Mouse (Mus musculus) embryonic facial prominence, embryonic 14.5 days (tissue): ENCODE measurements at regions not wholly inside any gene's neighbourhood (a gene's known extent, or its start where the extent isn't known, plus 50 kb on each side); places are given as distances from the start of the nearest gene placed in this dataset.

Experiments used
- ATAC-seq: fragments of 200-750 bp; cut with Nextera tagmentation; 2 replicates; pipeline ENCODE4 v1.8.0; 2017; ENCODE audit warnings: low read depth, moderate number of reproducible peaks, moderate TSS enrichment
- DNase-seq: peaks from one replicate; pipeline ENCODE4 v3.0.0-alpha.2; 2015; ENCODE audit warnings: low spot score
- H3K27ac ChIP-seq: fragments of 300-500 bp; sonication (generic); replicated peaks from 2 replicates; pipeline ENCODE4 v1.5.1; 2014; ENCODE audit warnings: low read depth, mild to moderate bottlenecking, low read length, moderate library complexity
- H3K27me3 ChIP-seq: fragments of 300-500 bp; sonication (generic); replicated peaks from 2 replicates; pipeline ENCODE4 v1.6.1; 2014; ENCODE audit warnings: low read length; ENCODE audit not compliant: control insufficient read depth, insufficient read depth
- H3K36me3 ChIP-seq: fragments of 300-500 bp; sonication (generic); 2 replicates; pipeline ENCODE4 v1.6.1; 2014; ENCODE audit warnings: low read length, mixed read lengths; ENCODE audit not compliant: control insufficient read depth, insufficient read depth
- H3K4me1 ChIP-seq: fragments of 300-500 bp; sonication (generic); 2 replicates; pipeline ENCODE4 v1.6.1; 2014; ENCODE audit warnings: antibody characterized with exemption, low read length; ENCODE audit not compliant: control insufficient read depth, insufficient read depth
- H3K4me2 ChIP-seq: fragments of 300-500 bp; sonication (generic); 2 replicates; pipeline ENCODE4 v1.6.1; 2014; ENCODE audit warnings: low read depth, mild to moderate bottlenecking, low read length, moderate library complexity, mixed read lengths
- H3K4me3 ChIP-seq: fragments of 300-500 bp; sonication (generic); 2 replicates; pipeline ENCODE4 v1.5.1; 2014; ENCODE audit warnings: low read depth, mild to moderate bottlenecking, low read length
- H3K9ac ChIP-seq: fragments of 300-500 bp; sonication (generic); 2 replicates; pipeline ENCODE4 v1.6.1; 2014; ENCODE audit warnings: low read depth, mild to moderate bottlenecking, low read length, moderate library complexity, mixed read lengths
- H3K9me3 ChIP-seq: fragments of 300-500 bp; sonication (generic); 2 replicates; pipeline ENCODE4 v1.6.1; 2016; ENCODE audit warnings: low read length; ENCODE audit not compliant: control insufficient read depth
- WGBS: fragments of 180-500 bp; shearing (Covaris S2); extraction: QIAGEN DNeasy Blood & Tissue Kit; methylation state at CpG from one replicate; pipeline ENCODE4 v1.1.7; 2014; 5-methylcytosine and 5-hydroxymethylcytosine counted together

GRCm38 (mm10) chr12:12509164-12509937 lies 247.4 kb downstream of the Fam49a start:
- Histone ChIP-seq H3K36me3 (no peaks in the 10 kb centered on the region), H3K4me1 (no peaks in the 10 kb centered on the region), H3K27ac (no peak overlapping the region), H3K4me2 (no peak overlapping the region), H3K9me3 (no peaks in the 10 kb centered on the region), H3K4me3 (no peak overlapping the region), H3K27me3 (no peaks in the 10 kb centered on the region), H3K9ac (no peak overlapping the region)
- ATAC-seq, result no peak
- 46% methylated on average over 9 of the region's 9 CpGs for WGBS
- peak; percentile 68 for DNase-seq

GRCm38 (mm10) chr12:12508487-12509125 lies 246.7 kb downstream of the Fam49a start:
- Histone ChIP-seq H3K4me2 (no peak overlapping the region), H3K9me3 (no peaks in the 10 kb centered on the region), H3K4me1 (no peaks in the 10 kb centered on the region), H3K4me3 (no peak overlapping the region), H3K27ac (no peak overlapping the region), H3K27me3 (no peaks in the 10 kb centered on the region), H3K9ac (no peak overlapping the region), H3K36me3 (no peaks in the 10 kb centered on the region)
- DNase-seq (no peak), ATAC-seq (no peak)
- whole genome bisulfite sequencing, result 74% methylated on average over 9 of the region's 9 CpGs

- DNase-seq (no peak), ATAC-seq (no peak)
- H3K4me2 ChIP-seq, result no peak overlapping the region
- no peaks in the 10 kb centered on the region for H3K4me1 ChIP-seq
- no peaks in the 10 kb centered on the region for H3K9me3 ChIP-seq
- 94% methylated on average over 3 of the region's 3 CpGs for WGBS
- no peak overlapping the region for H3K4me3 ChIP-seq
- H3K27me3 ChIP-seq, result no peaks in the 10 kb centered on the region
- no peak overlapping the region for H3K27ac ChIP-seq
- no peak overlapping the region for H3K9ac ChIP-seq
- H3K36me3 ChIP-seq, result no peaks in the 10 kb centered on the region
Measured at GRCm38 (mm10) chr12:12506671-12507070, 244.7 kb downstream of the Fam49a start.

GRCm38 (mm10) chr12:12505590-12505989 lies 243.7 kb downstream of the Fam49a start:
- no peak for DNase-seq
- Histone ChIP-seq H3K36me3 (no peaks in the 10 kb centered on the region), H3K9me3 (no peaks in the 10 kb centered on the region), H3K27ac (no peak overlapping the region), H3K4me3 (no peak overlapping the region), H3K4me1 (no peaks in the 10 kb centered on the region), H3K4me2 (no peak overlapping the region), H3K27me3 (no peaks in the 10 kb centered on the region), H3K9ac (no peak overlapping the region)
- ATAC-seq, result no peak
- 60% methylated on average over 4 of the region's 4 CpGs for WGBS

- DNase-seq, result no peak
- 71% methylated on average over 3 of the region's 3 CpGs for WGBS
- H3K4me2 ChIP-seq, result no peak overlapping the region
- 0 out of 2 replicates have a peak, but pooled peaks cover 8% of the 10 kb centered on the region for H3K4me1 ChIP-seq
- H3K9ac ChIP-seq, result no peak overlapping the region
- no peak overlapping the region for H3K4me3 ChIP-seq
- no peak for ATAC-seq
- no peak overlapping the region for H3K27ac ChIP-seq
- no peaks in the 10 kb centered on the region for H3K27me3 ChIP-seq
- no peaks in the 10 kb centered on the region for H3K36me3 ChIP-seq
- no peaks in the 10 kb centered on the region for H3K9me3 ChIP-seq
Measured at GRCm38 (mm10) chr12:12499903-12500302, 238.0 kb downstream of the Fam49a start.

- DNase-seq, result peak; percentile 32
- no peak overlapping the region for H3K4me2 ChIP-seq
- no peak for ATAC-seq
- H3K4me1 ChIP-seq, result 0 out of 2 replicates have a peak, but pooled peaks cover 8% of the 10 kb centered on the region
- no peaks in the 10 kb centered on the region for H3K9me3 ChIP-seq
- H3K36me3 ChIP-seq, result no peaks in the 10 kb centered on the region
- no peak overlapping the region for H3K27ac ChIP-seq
- H3K4me3 ChIP-seq, result no peak overlapping the region
- H3K27me3 ChIP-seq, result no peaks in the 10 kb centered on the region
- H3K9ac ChIP-seq, result no peak overlapping the region
Measured at GRCm38 (mm10) chr12:12498621-12499020, 236.7 kb downstream of the Fam49a start.

GRCm38 (mm10) chr12:12497277-12497841 lies 235.4 kb downstream of the Fam49a start:
- Histone ChIP-seq H3K27ac (no peak overlapping the region), H3K4me3 (no peak overlapping the region), H3K9me3 (no peaks in the 10 kb centered on the region), H3K36me3 (no peaks in the 10 kb centered on the region), H3K27me3 (no peaks in the 10 kb centered on the region), H3K4me1 (0 out of 2 replicates have a peak, but pooled peaks cover 8% of the 10 kb centered on the region), H3K4me2 (no peak overlapping the region), H3K9ac (no peak overlapping the region)
- DNase-seq (no peak), ATAC-seq (no peak)
- WGBS, result 78% methylated on average over 6 of the region's 6 CpGs

- Histone ChIP-seq H3K27me3 (no peaks in the 10 kb centered on the region), H3K9ac (no peak overlapping the region), H3K27ac (no peak overlapping the region), H3K4me2 (no peak overlapping the region), H3K4me3 (no peak overlapping the region), H3K9me3 (no peaks in the 10 kb centered on the region), H3K36me3 (no peaks in the 10 kb centered on the region), H3K4me1 (0 out of 2 replicates have a peak, but pooled peaks cover 8% of the 10 kb centered on the region)
- DNase-seq, result peak; percentile 62
- ATAC-seq, result 0 out of 2 replicates have a peak, but pooled peaks have one; percentile 9
- 82% methylated on average over 7 of the region's 7 CpGs for WGBS
Measured at GRCm38 (mm10) chr12:12496593-12497141, 234.7 kb downstream of the Fam49a start.
